Mouse (Mus musculus): ENCODE data around the gene Qrfpr. TPM values are rescaled to one million over a fixed set of nuclear protein-coding genes. Genes with fewer than 3 reads are reported as not detected.
A peak's percentile ranks its signal among the peaks of the same experiment; 100 is the strongest.

Gene Qrfpr
- polyA plus RNA-seq (2014; fragmentation: Nextera tagmentation; extraction: Ambion mirVana) = not detected in 2 replicates

DNA sequence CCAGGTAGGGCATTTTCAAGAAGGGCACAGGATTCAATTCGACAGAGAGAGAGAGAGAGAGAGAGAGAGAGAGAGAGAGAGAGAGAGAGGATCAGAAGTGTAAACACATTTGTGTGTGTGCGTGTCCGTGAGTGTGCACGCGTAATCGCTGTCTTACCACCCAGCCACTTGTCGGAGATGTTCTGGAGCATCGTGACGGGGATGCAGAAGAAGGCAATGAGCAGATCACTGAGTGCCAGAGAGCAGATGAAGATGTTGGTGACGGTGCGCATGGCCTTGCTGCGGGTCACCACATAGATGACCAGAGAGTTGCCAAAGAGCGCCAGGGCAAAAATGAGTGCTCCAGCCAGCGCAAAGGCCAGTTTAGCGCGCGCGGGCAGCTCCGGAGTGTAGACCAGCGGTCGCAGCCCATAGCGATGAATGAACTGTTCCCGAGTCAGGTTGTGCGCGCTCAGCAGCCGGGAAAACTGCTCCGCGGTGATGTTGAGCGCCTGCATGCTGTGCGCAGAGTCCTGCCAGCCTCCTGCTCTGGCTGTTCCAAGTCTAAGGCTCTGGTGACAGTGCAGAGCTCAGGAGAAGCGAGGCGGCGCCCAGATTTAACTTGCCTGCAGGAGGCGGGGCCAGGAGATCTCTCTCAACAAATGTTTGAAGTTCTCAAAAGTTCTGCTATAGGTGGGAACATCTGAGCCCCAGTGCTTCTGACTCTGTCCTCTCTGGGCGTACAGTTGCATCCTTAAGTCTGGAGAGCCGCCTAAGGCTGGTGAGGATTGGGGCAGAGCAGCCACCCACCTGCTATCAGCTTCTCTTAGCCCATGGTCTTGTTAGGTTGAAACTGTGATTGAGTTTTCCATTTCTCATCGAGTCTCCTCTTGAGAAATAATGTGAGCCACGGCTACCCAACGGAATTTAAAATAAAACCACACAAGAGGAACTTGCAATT, at the start of gene Qrfpr:
TSS of gene Qrfpr (minus strand) at position 571 of the 940 bp plus-strand sequence.
- H3K4me3 ChIP-seq (ENCODE audit: low read depth, low read length) = peak within 1 kb of the TSS; percentile 23
- DNase-seq (ENCODE audit: low spot score, missing footprints) (peak; percentile 89), ATAC-seq (ENCODE audit: low FRiP score) (0 out of 2 replicates have a peak, but pooled peaks have one; percentile 24)
- H3K27ac ChIP-seq (ENCODE audit: low read depth, low read length) = no peak within 1 kb of the TSS
- H3K9ac ChIP-seq (ENCODE audit: low read length) = no peak within 1 kb of the TSS
- H3K4me2 ChIP-seq = peak within 1 kb of the TSS; percentile 41
- 8% methylated on average over 39 of the region's 39 CpGs for WGBS
- H3K36me3 ChIP-seq (ENCODE audit: control insufficient read depth, insufficient read depth, low read length) = no peaks in the 10 kb centered on the region
- peaks cover 3% of the 10 kb centered on the region; the same call in 1 of the 2 replicates for H3K27me3 ChIP-seq (ENCODE audit: control insufficient read depth, insufficient read depth, low read length)
- 0 out of 2 replicates have a peak, but pooled peaks cover 2% of the 10 kb centered on the region for H3K4me1 ChIP-seq (ENCODE audit: control insufficient read depth, insufficient read depth, low read length)
- no peaks in the 10 kb centered on the region for H3K9me3 ChIP-seq (ENCODE audit: control insufficient read depth, low read length)

GRCm38 (mm10) chr3:36263873-36264272, 41.8 kb upstream of the Qrfpr start:
- Histone ChIP-seq H3K27ac (ENCODE audit: low read depth, low read length) (no peak overlapping the region), H3K4me2 (no peak overlapping the region), H3K9ac (ENCODE audit: low read length) (no peak overlapping the region), H3K36me3 (ENCODE audit: control insufficient read depth, insufficient read depth, low read length) (no peaks in the 10 kb centered on the region), H3K27me3 (ENCODE audit: control insufficient read depth, insufficient read depth, low read length) (no peaks in the 10 kb centered on the region), H3K9me3 (ENCODE audit: control insufficient read depth, low read length) (no peaks in the 10 kb centered on the region), H3K4me3 (ENCODE audit: low read depth, low read length) (no peak overlapping the region), H3K4me1 (ENCODE audit: control insufficient read depth, insufficient read depth, low read length) (no peaks in the 10 kb centered on the region)
- ATAC-seq (ENCODE audit: low FRiP score) = no peak
- DNase-seq (ENCODE audit: low spot score, missing footprints) = no peak
- 95% methylated on average over 11 of the region's 11 CpGs for WGBS

DNA sequence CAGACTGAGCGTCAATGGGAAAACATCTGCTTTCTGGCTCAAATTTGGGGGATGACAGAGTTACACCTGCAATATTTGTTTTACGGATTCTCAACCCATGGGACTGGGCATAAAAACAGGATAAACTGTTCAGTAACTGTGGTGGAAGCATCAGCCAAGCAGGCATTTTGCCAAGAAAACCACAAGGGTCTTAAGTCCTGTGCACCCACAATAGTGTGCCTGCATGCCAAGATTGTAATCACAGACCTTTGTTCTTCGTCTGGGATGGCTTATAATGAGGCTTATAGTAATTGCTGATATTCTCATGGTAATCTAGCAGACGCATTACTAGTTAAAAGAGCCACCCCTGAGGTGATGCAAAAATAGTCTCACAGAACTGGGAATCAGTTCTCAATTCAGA, 41.2 kb upstream of the Qrfpr start:
- 78% methylated on average over 4 of the region's 4 CpGs for WGBS
- ATAC-seq (ENCODE audit: low FRiP score) (no peak), DNase-seq (ENCODE audit: low spot score, missing footprints) (no peak)
- Histone ChIP-seq H3K4me1 (ENCODE audit: control insufficient read depth, insufficient read depth, low read length) (no peaks in the 10 kb centered on the region), H3K27ac (ENCODE audit: low read depth, low read length) (no peak overlapping the region), H3K36me3 (ENCODE audit: control insufficient read depth, insufficient read depth, low read length) (no peaks in the 10 kb centered on the region), H3K4me2 (no peak overlapping the region), H3K27me3 (ENCODE audit: control insufficient read depth, insufficient read depth, low read length) (no peaks in the 10 kb centered on the region), H3K9ac (ENCODE audit: low read length) (no peak overlapping the region), H3K9me3 (ENCODE audit: control insufficient read depth, low read length) (no peaks in the 10 kb centered on the region), H3K4me3 (ENCODE audit: low read depth, low read length) (no peak overlapping the region)

- ATAC-seq (ENCODE audit: low FRiP score) = no peak
These were observed 28.5 kb upstream of the Qrfpr start for GRCm38 (mm10) chr3:36250585-36250984.

GRCm38 (mm10) chr3:36248446-36248845, 26.3 kb upstream of the Qrfpr start:
- Histone ChIP-seq H3K4me1 (ENCODE audit: control insufficient read depth, insufficient read depth, low read length) (no peaks in the 10 kb centered on the region), H3K9me3 (ENCODE audit: control insufficient read depth, low read length) (no peaks in the 10 kb centered on the region), H3K4me3 (ENCODE audit: low read depth, low read length) (no peak overlapping the region), H3K27me3 (ENCODE audit: control insufficient read depth, insufficient read depth, low read length) (no peaks in the 10 kb centered on the region), H3K4me2 (no peak overlapping the region), H3K36me3 (ENCODE audit: control insufficient read depth, insufficient read depth, low read length) (no peaks in the 10 kb centered on the region), H3K27ac (ENCODE audit: low read depth, low read length) (no peak overlapping the region), H3K9ac (ENCODE audit: low read length) (no peak overlapping the region)
- WGBS = 93% methylated on average over 2 of the region's 2 CpGs
- DNase-seq (ENCODE audit: low spot score, missing footprints) (no peak), ATAC-seq (ENCODE audit: low FRiP score) (no peak)

More at GRCm38 (mm10) chr3:36250585-36250984, 28.5 kb upstream of the Qrfpr start:
- no peak overlapping the region for H3K27ac ChIP-seq (ENCODE audit: low read depth, low read length)
- H3K9ac ChIP-seq (ENCODE audit: low read length) = no peak overlapping the region
- WGBS = 77% methylated on average over 5 of the region's 5 CpGs
- H3K4me2 ChIP-seq = no peak overlapping the region
- no peaks in the 10 kb centered on the region for H3K4me1 ChIP-seq (ENCODE audit: control insufficient read depth, insufficient read depth, low read length)
- H3K36me3 ChIP-seq (ENCODE audit: control insufficient read depth, insufficient read depth, low read length) = no peaks in the 10 kb centered on the region
- H3K4me3 ChIP-seq (ENCODE audit: low read depth, low read length) = no peak overlapping the region
- no peaks in the 10 kb centered on the region for H3K27me3 ChIP-seq (ENCODE audit: control insufficient read depth, insufficient read depth, low read length)
- H3K9me3 ChIP-seq (ENCODE audit: control insufficient read depth, low read length) = no peaks in the 10 kb centered on the region
- no peak for DNase-seq (ENCODE audit: low spot score, missing footprints)

DNA sequence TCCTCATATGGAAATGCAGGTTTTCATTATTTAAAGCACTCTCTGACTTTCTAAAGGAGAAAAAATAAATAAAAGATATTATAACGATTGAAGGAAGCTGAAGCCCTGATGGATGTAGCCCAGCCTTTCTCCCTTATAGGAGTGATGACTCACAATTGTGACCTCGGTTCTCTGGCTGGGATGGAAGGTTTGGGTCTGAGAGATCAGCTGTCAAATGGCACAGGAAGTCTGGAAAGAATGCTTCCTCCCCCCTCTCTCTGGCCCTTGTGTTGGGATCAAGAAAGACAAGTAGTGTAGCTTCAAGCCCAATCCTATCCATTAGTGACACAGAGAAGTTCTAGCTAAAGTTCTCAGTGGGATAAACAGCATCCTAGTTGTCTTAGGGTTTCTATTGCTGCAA, 7.8 kb upstream of the Qrfpr start:
- no peaks in the 10 kb centered on the region for H3K36me3 ChIP-seq (ENCODE audit: control insufficient read depth, insufficient read depth, low read length)
- H3K27ac ChIP-seq (ENCODE audit: low read depth, low read length) = no peak overlapping the region
- no peaks in the 10 kb centered on the region for H3K4me1 ChIP-seq (ENCODE audit: control insufficient read depth, insufficient read depth, low read length)
- no peak overlapping the region for H3K4me3 ChIP-seq (ENCODE audit: low read depth, low read length)
- DNase-seq (ENCODE audit: low spot score, missing footprints) (no peak), ATAC-seq (ENCODE audit: low FRiP score) (no peak)
- H3K9ac ChIP-seq (ENCODE audit: low read length) = no peak overlapping the region
- H3K27me3 ChIP-seq (ENCODE audit: control insufficient read depth, insufficient read depth, low read length) = no peaks in the 10 kb centered on the region
- H3K4me2 ChIP-seq = no peak overlapping the region
- 80% methylated on average over 2 of the region's 2 CpGs for WGBS
- no peaks in the 10 kb centered on the region for H3K9me3 ChIP-seq (ENCODE audit: control insufficient read depth, low read length)

DNA sequence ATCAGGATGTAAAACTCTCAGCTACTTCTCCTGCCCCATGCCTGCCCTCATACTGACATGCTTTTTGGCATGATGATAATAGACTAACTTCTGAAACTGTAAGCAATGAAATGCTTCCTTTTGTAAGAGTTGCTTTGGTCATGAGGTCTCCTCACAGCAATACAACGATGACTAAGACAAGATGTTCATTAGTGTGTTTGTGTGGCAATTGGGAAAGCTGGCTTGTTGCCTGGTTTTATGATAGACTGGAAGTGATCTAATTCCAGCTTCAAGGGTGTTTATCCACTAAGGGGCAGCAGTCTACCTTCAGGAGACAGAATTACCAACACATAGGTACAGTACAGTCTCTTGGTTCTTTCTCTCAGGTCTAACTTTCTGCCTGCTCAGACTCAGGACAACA, 5.1 kb upstream of the Qrfpr start:
- H3K9ac ChIP-seq (ENCODE audit: low read length) = no peak overlapping the region
- H3K4me2 ChIP-seq = no peak overlapping the region
- H3K27me3 ChIP-seq (ENCODE audit: control insufficient read depth, insufficient read depth, low read length) = peaks cover under 1% of the 10 kb centered on the region; the same call in 1 of the 2 replicates
- H3K4me3 ChIP-seq (ENCODE audit: low read depth, low read length) = no peak overlapping the region
- no peaks in the 10 kb centered on the region for H3K36me3 ChIP-seq (ENCODE audit: control insufficient read depth, insufficient read depth, low read length)
- no peaks in the 10 kb centered on the region for H3K9me3 ChIP-seq (ENCODE audit: control insufficient read depth, low read length)
- H3K27ac ChIP-seq (ENCODE audit: low read depth, low read length) = no peak overlapping the region
- no peak for ATAC-seq (ENCODE audit: low FRiP score)
- H3K4me1 ChIP-seq (ENCODE audit: control insufficient read depth, insufficient read depth, low read length) = 0 out of 2 replicates have a peak, but pooled peaks cover under 1% of the 10 kb centered on the region
- 100% methylated on average over 1 of the region's 1 CpGs for WGBS
- DNase-seq (ENCODE audit: low spot score, missing footprints) = no peak

DNA sequence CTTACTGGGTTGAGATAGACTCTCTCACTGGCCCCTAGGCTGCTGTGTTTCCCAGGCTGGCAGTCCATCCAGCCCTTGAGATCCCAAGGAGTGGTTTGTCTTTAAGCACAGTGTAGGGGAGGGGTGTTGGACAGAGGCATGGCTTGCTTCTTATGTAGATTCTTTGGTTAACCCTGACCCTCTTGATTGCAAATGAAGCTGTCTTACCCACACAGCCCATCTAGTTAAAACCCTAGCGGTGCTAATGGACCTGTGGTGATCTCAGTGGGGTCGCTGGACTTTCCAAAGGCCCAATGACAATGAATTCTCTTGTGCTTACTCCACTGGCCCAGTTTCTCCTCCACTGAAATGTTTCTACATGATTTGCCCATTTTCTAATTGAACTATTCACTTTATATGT, 1.2 kb upstream of the Qrfpr start:
- Histone ChIP-seq H3K4me3 (ENCODE audit: low read depth, low read length) (no peak overlapping the region), H3K27me3 (ENCODE audit: control insufficient read depth, insufficient read depth, low read length) (peaks cover 3% of the 10 kb centered on the region; the same call in 1 of the 2 replicates), H3K4me2 (no peak overlapping the region), H3K36me3 (ENCODE audit: control insufficient read depth, insufficient read depth, low read length) (no peaks in the 10 kb centered on the region), H3K4me1 (ENCODE audit: control insufficient read depth, insufficient read depth, low read length) (0 out of 2 replicates have a peak, but pooled peaks cover 2% of the 10 kb centered on the region), H3K27ac (ENCODE audit: low read depth, low read length) (no peak overlapping the region), H3K9me3 (ENCODE audit: control insufficient read depth, low read length) (no peaks in the 10 kb centered on the region), H3K9ac (ENCODE audit: low read length) (no peak overlapping the region)
- ATAC-seq (ENCODE audit: low FRiP score) = no peak
- DNase-seq (ENCODE audit: low spot score, missing footprints) = no peak
- WGBS = 5% methylated on average over 2 of the region's 2 CpGs

DNA sequence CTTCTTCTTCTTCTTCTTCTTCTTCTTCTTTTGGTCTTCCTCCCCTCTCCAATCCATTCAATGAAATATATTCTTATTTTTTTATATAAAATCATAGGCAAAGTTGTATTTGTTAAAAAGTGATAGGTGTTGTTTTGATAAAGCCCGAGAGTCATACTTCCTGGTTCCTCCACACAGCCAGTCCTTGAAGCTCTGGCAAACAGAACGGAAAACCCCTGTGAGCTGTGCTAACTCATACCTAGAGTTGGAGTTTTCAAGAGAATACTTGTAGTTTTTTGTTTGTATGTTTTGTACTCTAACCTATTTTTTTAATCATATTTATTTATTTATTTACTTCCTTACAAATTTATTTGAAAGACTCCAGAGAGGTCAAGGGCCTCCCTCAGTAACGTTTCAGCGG, 9.4 kb downstream of the Qrfpr start:
- 85% methylated on average over 4 of the region's 4 CpGs for WGBS
- H3K27me3 ChIP-seq (ENCODE audit: control insufficient read depth, insufficient read depth, low read length) = no peaks in the 10 kb centered on the region
- no peak overlapping the region for H3K4me3 ChIP-seq (ENCODE audit: low read depth, low read length)
- H3K4me1 ChIP-seq (ENCODE audit: control insufficient read depth, insufficient read depth, low read length) = no peaks in the 10 kb centered on the region
- no peaks in the 10 kb centered on the region for H3K9me3 ChIP-seq (ENCODE audit: control insufficient read depth, low read length)
- no peaks in the 10 kb centered on the region for H3K36me3 ChIP-seq (ENCODE audit: control insufficient read depth, insufficient read depth, low read length)
- DNase-seq (ENCODE audit: low spot score, missing footprints) (no peak), ATAC-seq (ENCODE audit: low FRiP score) (no peak)
- H3K9ac ChIP-seq (ENCODE audit: low read length) = no peak overlapping the region
- no peak overlapping the region for H3K27ac ChIP-seq (ENCODE audit: low read depth, low read length)
- no peak overlapping the region for H3K4me2 ChIP-seq

Measured in midbrain, embryonic 11.5 days (tissue).